Mouse (Mus musculus): ENCODE measurements at regions not wholly inside any gene's neighbourhood (a gene's known extent, or its start where the extent isn't known, plus 50 kb on each side); places are given as distances from the start of the nearest gene placed in this dataset.

DNA sequence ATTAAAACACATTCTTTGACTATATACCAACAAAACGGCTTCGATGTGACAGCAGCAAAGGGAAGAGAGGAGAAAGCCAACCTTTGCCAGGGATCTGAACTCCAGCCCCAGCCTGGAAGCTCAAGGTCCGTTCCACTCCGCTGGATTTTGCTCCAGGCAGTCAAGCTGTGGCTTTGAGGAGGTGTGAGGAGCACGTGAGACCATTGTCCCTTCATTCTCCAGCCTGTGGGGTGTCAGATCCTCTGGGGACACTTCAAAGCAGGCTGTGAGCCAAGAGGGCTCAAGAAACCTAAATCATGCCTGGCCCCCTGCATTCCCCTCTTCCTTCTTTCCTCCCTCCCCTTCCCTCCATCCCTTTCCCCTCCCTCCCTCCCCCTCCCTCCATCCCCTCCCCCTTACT is 154.9 kb upstream of the Rpl38 start:
- peaks cover 2% of the 10 kb centered on the region; the same call in 1 of the 2 replicates for H3K27me3 ChIP-seq (ENCODE audit: control insufficient read depth)
- H3K9me3 ChIP-seq (ENCODE audit: control insufficient read depth, low read length) = no peaks in the 10 kb centered on the region
- H3K36me3 ChIP-seq (ENCODE audit: control insufficient read depth) = no peaks in the 10 kb centered on the region
- TF ChIP-seq GATA1 (IDR thresholded peaks at IDR 0.05; ENCODE audit: low read length) = no peak
- no peak for TF ChIP-seq TAL1 (IDR thresholded peaks at IDR 0.05; ENCODE audit: low read length)
- H3K4me1 ChIP-seq (ENCODE audit: control insufficient read depth) = no peaks in the 10 kb centered on the region
- no peak overlapping the region for H3K4me3 ChIP-seq (replicated peaks)

DNA sequence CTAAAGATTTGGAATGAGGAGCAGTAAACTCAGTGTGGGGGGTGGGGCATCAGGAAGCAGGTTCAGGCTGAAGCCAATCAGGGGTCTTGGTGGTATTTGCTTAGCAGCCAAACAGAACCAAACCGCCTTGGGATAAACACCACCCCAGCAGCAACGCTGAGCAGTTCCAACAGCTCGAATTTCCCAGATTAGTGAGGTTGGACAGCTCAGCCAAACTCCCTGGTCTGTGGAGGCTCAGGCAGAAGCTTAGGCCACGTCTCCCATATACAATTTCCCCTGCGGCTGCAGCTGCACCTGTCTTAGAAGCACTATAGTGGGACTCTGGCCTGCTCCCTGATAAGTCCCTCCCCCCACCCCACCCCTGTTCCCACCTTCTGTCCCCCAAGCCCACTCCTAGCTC is 156.3 kb upstream of the Rpl38 start:
- Histone ChIP-seq H3K4me1 (ENCODE audit: control insufficient read depth) (no peaks in the 10 kb centered on the region), H3K9me3 (ENCODE audit: control insufficient read depth, low read length) (no peaks in the 10 kb centered on the region), H3K27me3 (ENCODE audit: control insufficient read depth) (peaks cover 2% of the 10 kb centered on the region; the same call in 1 of the 2 replicates), H3K36me3 (ENCODE audit: control insufficient read depth) (no peaks in the 10 kb centered on the region), H3K4me3 (replicated peaks) (no peak overlapping the region)
- no peak for TF ChIP-seq GATA1 (IDR thresholded peaks at IDR 0.05; ENCODE audit: low read length)
- TF ChIP-seq TAL1 (IDR thresholded peaks at IDR 0.05; ENCODE audit: low read length) = no peak

DNA sequence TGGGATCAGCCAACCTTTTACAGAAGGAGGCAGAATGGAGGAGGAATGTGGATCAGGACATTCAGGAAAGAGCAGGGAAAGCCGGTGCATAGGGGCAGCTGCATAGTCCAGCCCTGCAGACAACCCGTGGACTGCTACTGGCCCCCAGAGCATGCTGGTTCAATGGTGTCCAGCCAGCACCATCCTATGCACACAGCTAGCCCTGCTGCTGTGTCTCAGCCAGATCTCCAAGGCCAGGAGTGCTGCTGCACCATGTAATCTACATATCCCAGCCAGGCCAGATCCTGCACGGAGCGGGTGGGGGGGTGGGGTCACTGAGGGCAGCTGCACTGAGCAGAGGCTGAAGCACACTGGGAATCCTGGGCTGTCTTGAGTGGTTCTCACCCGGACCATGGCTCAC is 165.8 kb upstream of the Rpl38 start:
- Histone ChIP-seq H3K4me1 (ENCODE audit: control insufficient read depth) (no peaks in the 10 kb centered on the region), H3K4me3 (replicated peaks) (no peak overlapping the region), H3K27me3 (ENCODE audit: control insufficient read depth) (no peaks in the 10 kb centered on the region), H3K36me3 (ENCODE audit: control insufficient read depth) (no peaks in the 10 kb centered on the region), H3K9me3 (ENCODE audit: control insufficient read depth, low read length) (no peaks in the 10 kb centered on the region)
- TF ChIP-seq TAL1 (IDR thresholded peaks at IDR 0.05; ENCODE audit: low read length) (no peak), GATA1 (IDR thresholded peaks at IDR 0.05; ENCODE audit: low read length) (no peak)

DNA sequence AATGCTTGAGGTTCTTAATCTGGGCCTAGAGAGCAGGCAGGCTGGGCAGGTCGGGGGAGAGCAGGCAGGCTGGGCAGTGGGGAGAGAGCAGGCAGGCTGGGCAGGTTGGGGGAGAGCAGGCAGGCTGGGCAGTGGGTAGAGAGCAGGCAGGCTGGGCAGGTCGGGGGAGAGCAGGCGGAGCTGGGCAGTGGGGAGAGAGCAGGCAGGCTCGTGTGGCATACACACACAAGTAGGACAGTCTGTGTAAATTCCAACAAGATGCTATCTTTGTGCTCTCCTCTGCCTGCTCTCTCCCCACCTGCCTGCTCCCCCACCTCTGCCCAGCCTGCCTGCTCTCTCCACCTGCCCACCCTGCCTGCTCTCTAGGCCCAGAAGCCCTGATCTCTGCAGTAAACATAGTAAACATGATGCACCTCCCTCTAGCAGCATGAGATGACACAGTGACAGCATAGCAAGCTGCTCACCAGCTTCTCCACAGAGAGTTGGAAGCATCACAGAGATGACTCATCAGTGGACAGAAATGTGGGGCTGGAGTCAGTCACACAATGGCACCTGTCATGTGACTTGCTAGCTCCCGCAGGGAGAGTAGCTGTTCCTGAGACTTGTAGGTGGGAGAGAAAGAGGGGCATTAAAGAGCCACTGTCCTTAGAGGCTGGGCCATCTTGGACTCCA is 166.3 kb upstream of the Rpl38 start:
- no peaks in the 10 kb centered on the region for H3K27me3 ChIP-seq (ENCODE audit: control insufficient read depth)
- H3K4me1 ChIP-seq (ENCODE audit: control insufficient read depth) = no peaks in the 10 kb centered on the region
- H3K4me3 ChIP-seq (replicated peaks) = no peak overlapping the region

DNA sequence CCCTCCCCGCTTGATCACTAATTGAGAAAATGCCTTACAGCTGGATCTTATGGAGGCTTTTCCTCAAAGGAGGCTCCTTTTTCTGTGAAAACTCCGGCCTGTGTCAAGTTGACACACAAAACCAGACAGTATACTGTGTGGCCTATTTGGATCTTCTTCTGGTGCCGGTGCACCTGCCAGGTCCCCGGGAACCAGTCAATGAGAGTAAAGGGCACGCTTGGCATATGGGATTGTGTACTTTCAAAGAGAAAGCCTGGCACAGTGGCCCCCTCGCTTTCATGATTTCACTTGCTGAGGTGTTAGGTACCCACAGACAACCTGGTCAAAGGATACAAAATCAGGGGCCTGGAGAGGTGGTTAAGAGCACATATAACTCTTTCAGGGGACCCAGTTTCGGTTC is 167.9 kb upstream of the Rpl38 start:
- no peaks in the 10 kb centered on the region for H3K9me3 ChIP-seq (ENCODE audit: control insufficient read depth, low read length)
- H3K36me3 ChIP-seq (ENCODE audit: control insufficient read depth) = no peaks in the 10 kb centered on the region
- H3K4me1 ChIP-seq (ENCODE audit: control insufficient read depth) = no peaks in the 10 kb centered on the region
- H3K4me3 ChIP-seq (replicated peaks) = no peak overlapping the region
- TF ChIP-seq GATA1 (IDR thresholded peaks at IDR 0.05; ENCODE audit: low read length) = no peak
- TF ChIP-seq TAL1 (IDR thresholded peaks at IDR 0.05; ENCODE audit: low read length) = no peak
- 0 out of 2 replicates have a peak, but pooled peaks cover 4% of the 10 kb centered on the region for H3K27me3 ChIP-seq (ENCODE audit: control insufficient read depth)

More for the DNA sequence above, 166.3 kb upstream of the Rpl38 start:
- Histone ChIP-seq H3K36me3 (ENCODE audit: control insufficient read depth) (no peaks in the 10 kb centered on the region), H3K9me3 (ENCODE audit: control insufficient read depth, low read length) (no peaks in the 10 kb centered on the region)
- TF ChIP-seq GATA1 (IDR thresholded peaks at IDR 0.05; ENCODE audit: low read length) = no peak
- no peak for TF ChIP-seq TAL1 (IDR thresholded peaks at IDR 0.05; ENCODE audit: low read length)

DNA sequence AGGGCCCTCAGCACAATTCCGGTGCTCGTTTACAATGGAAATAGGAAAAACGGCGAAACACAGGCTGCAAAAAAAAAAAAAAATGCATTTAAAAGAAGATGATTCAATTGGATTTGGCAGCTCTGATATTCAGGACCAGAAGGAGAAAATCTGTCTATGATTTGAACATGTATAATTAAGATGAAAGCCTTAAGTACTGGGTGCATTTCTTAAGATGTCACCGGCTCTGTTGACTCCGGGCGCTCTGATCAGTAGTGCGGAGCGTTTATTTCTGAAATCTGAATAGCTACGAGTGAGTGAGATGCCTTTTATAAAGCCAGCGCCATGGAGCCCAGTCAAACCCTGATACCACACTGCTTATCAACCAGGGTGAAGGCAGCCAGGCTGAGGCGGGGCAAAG is 168.7 kb upstream of the Rpl38 start:
- H3K4me1 ChIP-seq (ENCODE audit: control insufficient read depth) = no peaks in the 10 kb centered on the region
- 0 out of 2 replicates have a peak, but pooled peaks cover 4% of the 10 kb centered on the region for H3K27me3 ChIP-seq (ENCODE audit: control insufficient read depth)
- no peaks in the 10 kb centered on the region for H3K36me3 ChIP-seq (ENCODE audit: control insufficient read depth)
- H3K9me3 ChIP-seq (ENCODE audit: control insufficient read depth, low read length) = no peaks in the 10 kb centered on the region
- no peak for TF ChIP-seq GATA1 (IDR thresholded peaks at IDR 0.05; ENCODE audit: low read length)
- TF ChIP-seq TAL1 (IDR thresholded peaks at IDR 0.05; ENCODE audit: low read length) = no peak
- no peak overlapping the region for H3K4me3 ChIP-seq (replicated peaks)

DNA sequence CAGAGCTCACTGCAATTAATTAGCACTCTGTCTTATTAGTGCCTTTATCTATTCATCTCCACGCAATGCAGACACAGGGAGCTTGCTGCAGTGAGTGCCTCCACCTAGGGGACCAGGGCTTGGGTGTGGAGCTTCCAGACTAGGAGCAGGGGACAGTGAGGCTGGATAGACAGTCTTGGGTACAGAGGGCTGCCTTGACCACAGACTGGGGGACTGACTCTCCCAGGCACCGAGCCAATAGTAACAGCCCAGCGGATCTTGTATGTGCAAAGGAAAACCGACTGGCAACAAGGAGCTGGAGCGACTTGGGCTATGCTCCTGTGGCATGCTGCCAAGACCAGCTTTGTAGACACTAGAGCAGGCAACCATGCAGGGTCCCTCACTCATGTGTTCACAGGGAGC is 172.8 kb upstream of the Rpl38 start:
- no peaks in the 10 kb centered on the region for H3K9me3 ChIP-seq (ENCODE audit: control insufficient read depth, low read length)
- H3K4me1 ChIP-seq (ENCODE audit: control insufficient read depth) = no peaks in the 10 kb centered on the region
- no peak overlapping the region for H3K4me3 ChIP-seq (replicated peaks)
- no peak for TF ChIP-seq GATA1 (IDR thresholded peaks at IDR 0.05; ENCODE audit: low read length)
- TF ChIP-seq TAL1 (IDR thresholded peaks at IDR 0.05; ENCODE audit: low read length) = no peak
- H3K27me3 ChIP-seq (ENCODE audit: control insufficient read depth) = peaks cover 16% of the 10 kb centered on the region
- H3K36me3 ChIP-seq (ENCODE audit: control insufficient read depth) = no peaks in the 10 kb centered on the region

DNA sequence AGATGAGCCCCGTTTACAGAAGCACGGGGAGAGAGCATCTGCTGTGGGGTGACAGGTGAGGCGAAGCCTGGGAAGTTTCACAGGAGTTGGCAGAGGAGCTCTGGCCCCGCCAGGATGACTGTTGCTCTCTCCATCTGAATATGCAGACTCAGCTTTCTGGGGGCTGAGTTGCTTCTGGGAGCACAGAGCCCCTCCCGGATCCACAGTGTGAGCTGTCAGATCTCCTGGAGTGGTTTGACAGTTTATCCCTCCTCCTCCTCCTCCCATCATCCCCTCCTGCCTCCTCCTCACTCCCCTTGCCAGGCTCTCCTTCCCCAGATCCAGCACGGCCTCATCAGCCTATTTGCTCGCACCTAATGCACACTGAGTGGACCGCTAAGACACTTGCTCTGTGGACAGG is 181.9 kb upstream of the Rpl38 start:
- H3K9me3 ChIP-seq (ENCODE audit: control insufficient read depth, low read length) = no peaks in the 10 kb centered on the region
- H3K36me3 ChIP-seq (ENCODE audit: control insufficient read depth) = no peaks in the 10 kb centered on the region
- H3K4me3 ChIP-seq (replicated peaks) = no peak overlapping the region
- no peaks in the 10 kb centered on the region; the same call in 1 of the 2 replicates for H3K27me3 ChIP-seq (ENCODE audit: control insufficient read depth)
- TF ChIP-seq GATA1 (IDR thresholded peaks at IDR 0.05; ENCODE audit: low read length) = no peak
- TF ChIP-seq TAL1 (IDR thresholded peaks at IDR 0.05; ENCODE audit: low read length) = no peak
- peaks cover 8% of the 10 kb centered on the region for H3K4me1 ChIP-seq (ENCODE audit: control insufficient read depth)

DNA sequence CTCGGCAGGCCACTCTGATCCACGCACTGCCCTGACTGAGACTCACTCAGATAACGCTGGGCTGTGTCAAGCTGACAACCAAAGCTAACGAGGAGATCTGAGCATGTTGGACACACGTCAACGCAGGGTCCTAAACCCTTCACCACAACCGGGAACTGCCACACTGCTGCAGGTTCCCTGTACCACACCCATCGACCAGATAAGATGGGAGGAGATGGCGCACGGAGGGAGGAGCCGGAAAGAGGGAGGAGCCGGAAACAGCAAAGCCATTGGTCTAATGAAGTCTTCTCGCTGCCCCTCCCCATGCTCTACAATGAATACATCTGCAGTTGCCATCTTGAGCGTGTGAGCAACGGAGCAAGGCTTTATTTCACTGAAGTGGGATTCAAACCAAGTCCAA is 182.9 kb upstream of the Rpl38 start:
- H3K4me3 ChIP-seq (replicated peaks) = no peak overlapping the region

DNA sequence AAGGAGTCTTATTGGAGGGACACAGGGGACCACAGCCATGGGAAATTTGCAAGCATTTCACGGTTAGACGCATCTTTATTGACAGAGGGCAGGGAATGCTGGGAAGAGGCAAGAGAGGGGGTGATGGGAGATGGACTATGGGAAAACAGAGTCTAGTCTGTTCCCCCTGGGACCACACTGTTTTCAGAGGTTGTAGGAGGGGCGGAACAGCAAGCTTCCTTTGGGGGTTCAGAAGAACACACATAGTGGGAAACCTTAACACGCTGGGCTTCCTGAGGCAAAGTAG is 183.7 kb upstream of the Rpl38 start:
- no peaks in the 10 kb centered on the region for H3K9me3 ChIP-seq (ENCODE audit: control insufficient read depth, low read length)
- no peaks in the 10 kb centered on the region; the same call in 1 of the 2 replicates for H3K27me3 ChIP-seq (ENCODE audit: control insufficient read depth)
- TF ChIP-seq TAL1 (IDR thresholded peaks at IDR 0.05; ENCODE audit: low read length) (no peak), GATA1 (IDR thresholded peaks at IDR 0.05; ENCODE audit: low read length) (no peak)

More for the DNA sequence above, 182.9 kb upstream of the Rpl38 start:
- Histone ChIP-seq H3K36me3 (ENCODE audit: control insufficient read depth) (no peaks in the 10 kb centered on the region), H3K27me3 (ENCODE audit: control insufficient read depth) (no peaks in the 10 kb centered on the region; the same call in 1 of the 2 replicates), H3K4me1 (ENCODE audit: control insufficient read depth) (peaks cover 8% of the 10 kb centered on the region), H3K9me3 (ENCODE audit: control insufficient read depth, low read length) (no peaks in the 10 kb centered on the region)
- TF ChIP-seq GATA1 (IDR thresholded peaks at IDR 0.05; ENCODE audit: low read length) (no peak), TAL1 (IDR thresholded peaks at IDR 0.05; ENCODE audit: low read length) (no peak)

More for the DNA sequence above, 183.7 kb upstream of the Rpl38 start:
- Histone ChIP-seq H3K36me3 (ENCODE audit: control insufficient read depth) (no peaks in the 10 kb centered on the region), H3K4me1 (ENCODE audit: control insufficient read depth) (peaks cover 8% of the 10 kb centered on the region), H3K4me3 (replicated peaks) (no peak overlapping the region)
